Mouse (Mus musculus): ENCODE measurements around the gene Fancf. TPM values are rescaled to one million over a fixed set of nuclear protein-coding genes. Genes with fewer than 3 reads are reported as not detected.

Gene Fancf
- total and polyA plus RNA-seq, 3 experiments: 3.7 to 6.2 (median 3.8) TPM

- no peaks in the 10 kb centered on the region for H3K79me2 ChIP-seq (replicated peaks; ENCODE audit: control insufficient read depth, extremely low read depth, insufficient read depth, poor library complexity, severe bottlenecking)
- peaks cover 0 to 6% of the 10 kb centered on the region in 2 experiments; a peak in 1 of 4 replicates for H3K4me1 ChIP-seq (ENCODE audit: control insufficient read depth in 1 of 2, insufficient read depth in 2 of 2)
- dilution Hi-C loops (cut with MboI; ENCODE audit: extremely low pct_ligation_motif_present, extremely low pct_unique_long_range_greater_than_20kb, low sequenced_read_pairs) (no loop called here), in situ Hi-C loops (cut with MboI; ENCODE audit: low pct_ligation_motif_present, low pct_unique_long_range_greater_than_20kb, low sequenced_read_pairs) (no loop called here)
- H3K36me3 ChIP-seq (replicated peaks in 1 of 2; ENCODE audit: control insufficient read depth in 1 of 2, insufficient read depth in 1 of 2, low read length in 1 of 2): no peaks in the 10 kb centered on the region
- H3K27ac ChIP-seq (ENCODE audit: insufficient read depth, low read depth): peak overlapping the region; percentile 26; the same call in 1 of the 2 replicates
- no peak for DNase-seq (ENCODE audit: extremely low read depth)
- H3K9me3 ChIP-seq (replicated peaks; ENCODE audit: low read length): peaks cover 11% of the 10 kb centered on the region
- no peaks in the 10 kb centered on the region for H3K27me3 ChIP-seq (replicated peaks)
- 0 out of 2 replicates have a peak overlapping the region, but pooled peaks have one; percentile 9 for H3K9ac ChIP-seq (ENCODE audit: insufficient read depth, low read depth)
- peak overlapping the region in 2 of 3 experiments; percentile 47 to 60 for H3K4me3 ChIP-seq (replicated peaks in 1 of 3; ENCODE audit: low read depth in 2 of 3, low read length in 2 of 3, poor library complexity in 1 of 3)
- TF ChIP-seq ZNF384 (IDR thresholded peaks at IDR 0.05; ENCODE audit: low read depth, low read length) (peak; percentile 18; the same call in 1 of the 2 replicates), MEF2A (IDR thresholded peaks at IDR 0.05; ENCODE audit: borderline replicate concordance, low read depth, low read length) (no peak)
- H3K4me2 ChIP-seq (ENCODE audit: insufficient read depth, low read depth, poor library complexity, severe bottlenecking): peak overlapping the region; percentile 3
Observed at GRCm38 (mm10) chr7:51878730-51879129, 16.7 kb upstream of the Fancf start.

DNA sequence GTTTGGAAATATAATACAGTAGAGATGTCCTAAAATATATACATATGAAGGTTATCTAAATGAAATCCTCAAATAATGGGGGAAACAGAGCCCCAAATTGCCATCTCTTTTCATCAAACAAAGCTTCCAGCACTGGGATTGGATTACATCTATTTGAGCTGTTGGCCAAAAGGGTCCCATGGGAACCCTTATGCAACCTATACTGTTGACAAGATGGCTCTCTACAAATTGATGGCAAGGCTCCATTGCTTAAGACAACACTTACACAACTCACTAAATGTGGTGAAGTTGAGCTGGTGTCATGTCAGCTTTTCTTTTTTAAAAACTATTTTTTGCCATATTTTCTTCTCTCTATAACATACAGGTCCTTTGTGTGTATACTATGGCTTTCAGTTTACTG, 14.2 kb upstream of the Fancf start:
- no peaks in the 10 kb centered on the region for H3K36me3 ChIP-seq (replicated peaks in 1 of 2; ENCODE audit: control insufficient read depth in 1 of 2, insufficient read depth in 1 of 2, low read length in 1 of 2)
- TF ChIP-seq TBP (conservative IDR thresholded peaks at IDR 0.05; ENCODE audit: low read depth, low read length) (no peak), BHLHE40 (IDR thresholded peaks at IDR 0.05; ENCODE audit: low read depth, low read length) (no peak), E2F4 (IDR thresholded peaks at IDR 0.05; ENCODE audit: insufficient replicate concordance, low read depth, low read length) (no peak), EP300 (IDR thresholded peaks at IDR 0.05; ENCODE audit: low read length) (no peak), ZKSCAN1 (IDR thresholded peaks at IDR 0.05; ENCODE audit: borderline replicate concordance, low read depth, low read length) (no peak), HCFC1 (IDR thresholded peaks at IDR 0.05; ENCODE audit: low read depth, low read length) (no peak), MYC (IDR thresholded peaks at IDR 0.05; ENCODE audit: low read depth, low read length) (no peak), RAD21 (IDR thresholded peaks at IDR 0.05; ENCODE audit: low read depth, low read length) (no peak), JUN (IDR thresholded peaks at IDR 0.05; ENCODE audit: insufficient read depth, low read depth, low read length) (no peak), USF2 (conservative IDR thresholded peaks at IDR 0.05; ENCODE audit: low read depth, low read length) (no peak), RCOR1 (conservative IDR thresholded peaks at IDR 0.05; ENCODE audit: low read depth, low read length) (no peak), MAFK (IDR thresholded peaks at IDR 0.05; ENCODE audit: insufficient replicate concordance, low read length) (no peak), KAT2A (IDR thresholded peaks at IDR 0.05; ENCODE audit: insufficient replicate concordance, low read length) (no peak), ELF1 (IDR thresholded peaks at IDR 0.05; ENCODE audit: low read depth, low read length) (no peak), CHD2 (IDR thresholded peaks at IDR 0.05; ENCODE audit: low read length) (no peak), MAX (IDR thresholded peaks at IDR 0.05; ENCODE audit: low read length) (no peak), ZC3H11A (IDR thresholded peaks at IDR 0.05; ENCODE audit: low read depth, low read length) (no peak), ZMIZ1 (IDR thresholded peaks at IDR 0.05; ENCODE audit: low read depth, low read length) (no peak), POLR2AphosphoS2 (IDR thresholded peaks at IDR 0.05; ENCODE audit: low read depth, low read length) (no peak), CHD1 (IDR thresholded peaks at IDR 0.05; ENCODE audit: low read depth, low read length) (no peak)
- H3K27me3 ChIP-seq (replicated peaks): no peaks in the 10 kb centered on the region
- H3K4me2 ChIP-seq (ENCODE audit: insufficient read depth, low read depth, poor library complexity, severe bottlenecking): no peak overlapping the region
- no peak overlapping the region for H3K4me3 ChIP-seq (replicated peaks in 1 of 3; ENCODE audit: low read depth in 2 of 3, low read length in 2 of 3, poor library complexity in 1 of 3)
- in situ Hi-C loops (cut with MboI; ENCODE audit: low pct_ligation_motif_present, low pct_unique_long_range_greater_than_20kb, low sequenced_read_pairs): no loop called here
- H3K79me2 ChIP-seq (replicated peaks; ENCODE audit: control insufficient read depth, extremely low read depth, insufficient read depth, poor library complexity, severe bottlenecking): no peaks in the 10 kb centered on the region
- no peak overlapping the region for H3K9ac ChIP-seq (ENCODE audit: insufficient read depth, low read depth)
- H3K4me1 ChIP-seq (ENCODE audit: control insufficient read depth in 1 of 2, insufficient read depth in 2 of 2): peaks cover 0 to 6% of the 10 kb centered on the region in 2 experiments; a peak in 1 of 4 replicates
- peaks cover 11% of the 10 kb centered on the region for H3K9me3 ChIP-seq (replicated peaks; ENCODE audit: low read length)
- dilution Hi-C loops (cut with MboI; ENCODE audit: extremely low pct_ligation_motif_present, extremely low pct_unique_long_range_greater_than_20kb, low sequenced_read_pairs): no loop called here
- H3K27ac ChIP-seq (ENCODE audit: insufficient read depth, low read depth): no peak overlapping the region
- DNase-seq (ENCODE audit: extremely low read depth): no peak

Data from CH12.LX (cell line).